Mouse (Mus musculus) liver, embryonic 12.5 days (tissue): ENCODE results near the gene Sar1a. TPM values are rescaled to one million over a fixed set of nuclear protein-coding genes. Genes with fewer than 3 reads are reported as not detected.

ENCODE experiments used
- ATAC-seq: fragments of 200-750 bp; cut with Nextera tagmentation; 2 replicates; pipeline ENCODE4 v1.8.0; 2017; ENCODE audit warnings: moderate number of reproducible peaks, mild to moderate bottlenecking, moderate library complexity
- H3K27ac ChIP-seq: fragments of 300-500 bp; sonication (generic); 2 replicates; pipeline ENCODE4 v1.5.1; 2016; ENCODE audit warnings: mild to moderate bottlenecking
- H3K27me3 ChIP-seq: fragments of 300-500 bp; sonication (generic); replicated peaks from 2 replicates; pipeline ENCODE4 v1.6.1; 2016; ENCODE audit warnings: mild to moderate bottlenecking, moderate library complexity
- H3K36me3 ChIP-seq: fragments of 300-500 bp; sonication (generic); 2 replicates; pipeline ENCODE4 v1.6.1; 2016; ENCODE audit warnings: mild to moderate bottlenecking, moderate library complexity
- H3K4me1 ChIP-seq: fragments of 300-500 bp; sonication (generic); 2 replicates; pipeline ENCODE4 v1.6.1; 2016
- H3K4me2 ChIP-seq: fragments of 300-500 bp; sonication (generic); 2 replicates; pipeline ENCODE4 v1.6.1; 2016; ENCODE audit warnings: mild to moderate bottlenecking, moderate library complexity
- H3K4me3 ChIP-seq: fragments of 300-500 bp; sonication (generic); 2 replicates; pipeline ENCODE4 v1.5.1; 2016; ENCODE audit warnings: mild to moderate bottlenecking, moderate library complexity
- H3K9ac ChIP-seq: fragments of 300-500 bp; sonication (generic); 2 replicates; pipeline ENCODE4 v1.6.1; 2016; ENCODE audit warnings: mild to moderate bottlenecking, moderate library complexity
- H3K9me3 ChIP-seq: fragments of 300-500 bp; sonication (generic); replicated peaks from 2 replicates; pipeline ENCODE4 v1.6.1; 2016; ENCODE audit warnings: mild to moderate bottlenecking, moderate library complexity
- WGBS: fragments of 180-500 bp; shearing (Covaris S2); methylation state at CpG from one replicate; pipeline ENCODE4 v1.1.7; 2016; ENCODE audit not compliant: insufficient replicate concordance; 5-methylcytosine and 5-hydroxymethylcytosine counted together
- polyA plus RNA-seq: library from polyadenylated mRNA; unstranded; fragments of >200 nt; fragmentation: Nextera tagmentation; extraction: Ambion mirVana; gene quantifications from 2 replicates; pipeline ENCODE4 v1.2.1, GENCODE M21; 2016

Sar1a gene
- polyA plus RNA-seq, 1 experiment from 2014 or later: 112 TPM

DNA sequence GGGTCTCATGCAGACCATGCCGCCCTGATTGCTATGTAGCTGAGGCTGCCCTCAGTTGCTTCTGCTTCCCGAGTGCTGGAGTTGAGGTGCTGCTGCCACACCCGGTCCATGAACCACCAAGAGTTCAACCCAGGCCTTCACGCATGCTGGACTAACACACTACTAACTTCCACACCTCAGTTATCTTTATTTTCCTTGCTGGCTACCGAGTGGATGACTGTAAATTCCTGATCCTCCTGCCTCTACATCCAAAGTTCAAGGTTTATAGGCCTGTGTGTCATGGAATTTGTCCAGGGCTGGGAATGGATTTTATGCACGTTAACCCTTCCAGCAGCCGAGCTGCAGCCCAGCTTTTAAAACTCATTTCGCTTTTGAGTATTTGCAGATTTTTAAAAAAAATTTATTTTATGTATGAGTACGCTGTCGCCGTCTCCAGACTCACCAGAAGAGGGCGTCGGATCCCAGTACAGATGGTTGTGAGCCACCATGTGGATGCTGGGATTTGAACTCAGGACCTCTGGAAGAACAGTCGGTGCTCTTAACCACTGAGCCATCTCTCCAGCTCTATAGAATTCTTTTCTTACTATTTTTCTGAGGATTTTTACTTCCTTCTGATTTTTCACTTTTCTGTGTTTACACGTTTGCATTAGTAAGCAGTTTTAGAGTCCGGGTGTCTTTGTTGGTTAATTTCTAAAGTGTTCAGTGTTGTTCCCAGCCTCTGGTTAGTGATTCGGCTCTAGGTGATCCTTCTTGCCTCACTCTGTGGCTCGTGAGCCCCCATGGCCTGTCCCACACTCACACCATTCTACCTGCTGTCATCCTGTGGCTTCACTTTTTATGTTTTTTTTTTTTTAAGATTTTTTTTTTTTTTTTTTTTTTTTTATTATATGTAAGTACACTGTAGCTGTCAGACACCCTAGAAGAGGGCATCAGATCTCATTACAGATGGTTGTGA lies 22.9 kb upstream of the Sar1a start:
- Histone ChIP-seq H3K4me2 (no peak overlapping the region), H3K4me3 (no peak overlapping the region), H3K27ac (no peak overlapping the region), H3K36me3 (peaks cover 77% of the 10 kb centered on the region), H3K9me3 (no peaks in the 10 kb centered on the region), H3K4me1 (no peaks in the 10 kb centered on the region), H3K27me3 (no peaks in the 10 kb centered on the region), H3K9ac (no peak overlapping the region)
- WGBS: 80% methylated on average over 18 of the region's 18 CpGs
- ATAC-seq: no peak

DNA sequence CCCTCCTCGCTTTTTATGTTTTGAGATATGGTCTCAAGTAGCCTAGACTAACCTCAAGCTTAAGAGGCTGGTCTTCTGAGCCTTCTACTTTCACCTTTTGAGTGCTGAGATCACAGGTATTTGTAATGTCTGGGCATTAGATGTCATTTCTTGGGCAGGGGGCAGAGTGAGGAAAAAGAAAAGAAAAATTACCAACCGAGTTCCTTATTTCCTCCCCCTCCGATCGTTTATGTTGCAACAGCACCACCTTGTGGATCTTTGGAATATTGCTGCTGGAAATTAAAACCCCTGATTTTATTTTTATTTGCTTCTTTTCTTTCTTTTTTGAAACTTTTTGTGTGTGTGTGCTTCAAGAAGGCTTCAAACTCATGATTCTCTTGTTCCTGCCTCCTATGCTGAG lies 22.1 kb upstream of the Sar1a start:
- no peak for ATAC-seq
- H3K36me3 ChIP-seq: peaks cover 79% of the 10 kb centered on the region
- no peaks in the 10 kb centered on the region for H3K27me3 ChIP-seq
- no peaks in the 10 kb centered on the region for H3K4me1 ChIP-seq
- H3K9ac ChIP-seq: no peak overlapping the region
- WGBS: 30% methylated on average over 4 of the region's 4 CpGs
- H3K9me3 ChIP-seq: no peaks in the 10 kb centered on the region
- no peak overlapping the region for H3K4me3 ChIP-seq
- H3K4me2 ChIP-seq: no peak overlapping the region
- no peak overlapping the region for H3K27ac ChIP-seq

DNA sequence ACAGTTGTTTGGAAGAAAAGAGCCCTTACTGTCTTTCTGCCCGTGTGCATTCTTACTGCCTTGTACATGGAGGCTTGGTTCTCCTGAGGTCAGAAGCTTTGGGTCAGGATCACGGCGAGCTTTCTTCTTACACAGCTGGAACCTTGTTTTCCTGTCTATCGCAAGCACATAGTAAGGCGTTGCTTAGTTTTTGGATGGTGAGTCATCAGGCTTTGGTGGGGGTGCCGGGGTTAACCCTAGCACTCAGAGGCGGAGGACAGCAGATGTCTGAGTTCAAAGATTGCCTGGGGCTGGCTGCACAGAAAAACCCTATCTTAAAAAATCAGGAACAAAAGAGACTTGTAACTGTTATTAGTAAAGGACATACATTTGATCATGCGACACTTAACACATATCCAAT lies 18.2 kb upstream of the Sar1a start:
- Histone ChIP-seq H3K36me3 (peaks cover 79% of the 10 kb centered on the region), H3K4me3 (no peak overlapping the region), H3K27me3 (no peaks in the 10 kb centered on the region), H3K9me3 (no peaks in the 10 kb centered on the region), H3K4me2 (no peak overlapping the region), H3K4me1 (no peaks in the 10 kb centered on the region), H3K9ac (no peak overlapping the region), H3K27ac (no peak overlapping the region)
- ATAC-seq: no peak
- WGBS: 80% methylated on average over 8 of the region's 8 CpGs

DNA sequence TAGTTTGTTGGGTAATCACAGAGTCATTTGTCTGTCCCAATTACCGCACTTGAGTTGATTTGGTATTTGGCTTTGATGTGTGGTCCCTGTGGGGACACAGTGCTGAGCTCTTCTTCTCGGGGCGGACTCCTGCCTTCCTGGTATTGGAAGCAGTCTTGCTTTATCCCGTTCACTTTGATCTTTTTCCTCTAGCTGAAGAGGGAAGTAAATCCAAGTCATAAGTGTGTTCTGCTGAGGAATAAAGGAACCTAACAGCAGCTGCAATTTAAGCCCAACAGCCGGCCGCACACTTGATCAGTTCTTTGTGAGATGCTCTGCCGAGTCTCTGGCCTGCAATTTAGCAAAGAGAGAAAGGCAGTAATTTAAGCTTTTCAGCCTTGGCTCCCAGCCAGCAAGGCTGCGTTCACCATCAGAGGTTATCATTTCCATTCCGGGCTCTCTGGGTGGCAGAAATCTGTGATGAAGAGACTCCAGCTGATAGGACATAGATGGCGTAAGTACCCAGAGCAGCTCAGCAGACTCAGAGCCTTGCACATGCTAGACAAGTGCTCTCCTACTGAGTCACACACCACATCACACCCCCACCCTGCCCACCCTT lies 17.6 kb upstream of the Sar1a start:
- WGBS: 81% methylated on average over 10 of the region's 10 CpGs
- Histone ChIP-seq H3K27me3 (no peaks in the 10 kb centered on the region), H3K4me1 (no peaks in the 10 kb centered on the region), H3K9me3 (no peaks in the 10 kb centered on the region), H3K36me3 (peaks cover 78% of the 10 kb centered on the region), H3K27ac (no peak overlapping the region), H3K4me3 (no peak overlapping the region), H3K4me2 (no peak overlapping the region), H3K9ac (no peak overlapping the region)
- ATAC-seq: no peak

DNA sequence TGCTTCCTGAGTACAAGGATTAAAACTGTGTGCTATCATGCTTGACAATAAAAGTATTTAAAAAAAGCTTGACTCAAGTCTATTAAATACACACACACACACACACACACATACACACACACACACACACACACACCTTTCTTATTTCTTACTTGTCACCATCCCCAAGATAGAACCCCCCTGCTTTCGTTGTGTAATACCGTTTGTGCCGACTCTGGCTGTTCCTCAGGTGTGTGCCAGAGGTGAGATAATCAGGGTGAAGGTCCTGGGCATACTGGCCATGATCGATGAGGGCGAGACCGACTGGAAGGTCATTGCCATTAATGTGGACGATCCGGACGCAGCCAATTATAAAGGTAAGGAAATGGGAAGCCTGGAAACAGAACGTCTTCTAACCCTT lies 15.0 kb upstream of the Sar1a start:
- no peak overlapping the region for H3K4me3 ChIP-seq
- H3K27me3 ChIP-seq: no peaks in the 10 kb centered on the region
- no peak for ATAC-seq
- H3K4me1 ChIP-seq: peaks cover 7% of the 10 kb centered on the region
- no peak overlapping the region for H3K4me2 ChIP-seq
- H3K27ac ChIP-seq: no peak overlapping the region
- WGBS: 87% methylated on average over 10 of the region's 10 CpGs
- H3K9ac ChIP-seq: no peak overlapping the region
- H3K9me3 ChIP-seq: no peaks in the 10 kb centered on the region
- peaks cover 93% of the 10 kb centered on the region for H3K36me3 ChIP-seq

DNA sequence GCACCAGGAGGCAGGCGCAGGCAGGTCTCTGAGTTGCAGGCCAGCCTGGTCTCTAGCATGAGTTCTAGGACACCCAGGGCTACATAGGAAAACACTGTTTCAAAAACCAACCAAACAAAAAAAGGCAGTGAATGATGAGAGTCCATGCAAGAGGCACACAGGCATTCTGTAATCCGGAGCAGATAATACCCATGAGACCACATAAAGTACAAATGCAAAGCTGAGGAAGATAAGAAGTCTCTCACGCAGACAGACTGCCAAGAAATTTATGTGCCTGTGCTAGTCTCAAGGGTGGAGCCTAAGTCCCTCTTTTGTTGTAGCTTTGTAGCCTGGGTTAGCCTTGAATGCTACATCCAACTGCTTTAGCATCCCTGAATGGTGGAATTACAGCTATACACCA lies 14.4 kb upstream of the Sar1a start:
- no peak overlapping the region for H3K4me2 ChIP-seq
- no peak overlapping the region for H3K27ac ChIP-seq
- H3K27me3 ChIP-seq: no peaks in the 10 kb centered on the region
- H3K9ac ChIP-seq: no peak overlapping the region
- H3K36me3 ChIP-seq: peaks cover 94% of the 10 kb centered on the region
- no peak for ATAC-seq
- H3K9me3 ChIP-seq: no peaks in the 10 kb centered on the region
- 69% methylated on average over 3 of the region's 3 CpGs for WGBS
- H3K4me3 ChIP-seq: no peak overlapping the region
- peaks cover 13% of the 10 kb centered on the region for H3K4me1 ChIP-seq

DNA sequence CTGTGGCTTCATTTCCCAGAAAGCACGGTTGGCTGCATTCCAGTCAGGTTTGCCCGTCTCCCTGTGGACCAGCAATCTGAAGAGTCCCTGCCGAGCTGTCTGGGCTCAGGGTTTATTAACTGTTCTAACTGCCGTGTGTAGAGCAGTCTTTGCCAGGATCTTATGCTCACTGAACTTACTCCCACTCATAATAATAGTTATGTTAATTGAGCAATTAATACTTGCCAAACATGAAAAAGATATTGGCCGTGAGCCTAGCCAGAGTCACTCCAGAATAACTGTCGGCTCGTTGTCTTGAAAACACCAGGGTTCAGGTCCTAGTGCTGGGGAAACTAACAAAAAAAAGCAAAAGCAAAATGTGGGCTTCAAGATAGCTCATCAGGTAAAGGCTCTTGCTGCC lies 10.8 kb upstream of the Sar1a start:
- no peaks in the 10 kb centered on the region for H3K9me3 ChIP-seq
- no peak for ATAC-seq
- no peak overlapping the region for H3K4me3 ChIP-seq
- H3K27ac ChIP-seq: no peak overlapping the region
- H3K4me2 ChIP-seq: no peak overlapping the region
- peaks cover 13% of the 10 kb centered on the region for H3K4me1 ChIP-seq
- no peaks in the 10 kb centered on the region for H3K27me3 ChIP-seq
- 90% methylated on average over 7 of the region's 7 CpGs for WGBS
- H3K36me3 ChIP-seq: peaks cover 91% of the 10 kb centered on the region
- H3K9ac ChIP-seq: no peak overlapping the region

DNA sequence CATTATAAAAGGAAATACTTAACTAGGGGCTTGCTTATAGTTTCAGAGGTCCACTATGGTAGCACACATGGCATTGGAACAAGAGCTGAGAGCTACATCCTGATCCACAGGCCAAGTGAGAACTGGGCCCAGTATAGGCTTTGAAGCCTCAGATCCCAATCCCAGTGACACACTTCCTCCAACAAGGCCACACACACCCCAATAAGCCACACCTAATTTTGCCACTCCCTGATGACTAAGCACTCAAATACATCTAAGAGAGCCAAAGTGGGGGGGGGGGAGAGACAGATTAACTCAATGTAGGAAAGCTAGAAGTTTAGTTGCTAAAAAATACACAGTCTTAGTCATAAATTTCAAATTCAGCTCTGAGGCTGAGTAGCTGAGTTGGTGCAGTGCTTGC lies 10.2 kb upstream of the Sar1a start:
- no peaks in the 10 kb centered on the region for H3K27me3 ChIP-seq
- H3K4me1 ChIP-seq: peaks cover 14% of the 10 kb centered on the region
- peak overlapping the region; percentile 21; the same call in 1 of the 2 replicates for H3K4me2 ChIP-seq
- no peaks in the 10 kb centered on the region for H3K9me3 ChIP-seq
- peak; percentile 79 for ATAC-seq
- peaks cover 91% of the 10 kb centered on the region for H3K36me3 ChIP-seq
- no peak overlapping the region for H3K4me3 ChIP-seq
- H3K27ac ChIP-seq: peak overlapping the region; percentile 39; the same call in 1 of the 2 replicates
- no peak overlapping the region for H3K9ac ChIP-seq

DNA sequence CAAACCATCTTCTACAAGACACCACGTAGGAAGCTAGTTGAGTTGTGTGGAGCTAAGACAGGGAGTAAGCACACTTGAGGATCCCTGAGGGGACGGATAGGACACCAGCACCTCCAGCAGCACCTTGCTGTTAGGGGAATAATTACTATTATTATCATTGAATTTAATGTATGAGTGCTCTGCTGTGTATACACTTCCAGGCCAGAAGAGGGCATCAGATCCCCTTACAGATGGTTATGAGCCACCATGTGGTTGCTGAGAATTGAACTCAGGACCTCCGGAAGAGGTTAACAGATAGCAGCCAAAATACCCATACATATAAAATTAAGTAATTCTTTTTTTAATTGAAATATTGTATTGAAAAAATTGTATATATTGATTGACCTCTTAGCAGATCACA lies 9.3 kb upstream of the Sar1a start:
- Histone ChIP-seq H3K9ac (no peak overlapping the region), H3K36me3 (peaks cover 89% of the 10 kb centered on the region), H3K27ac (no peak overlapping the region), H3K4me2 (no peak overlapping the region), H3K4me3 (no peak overlapping the region), H3K27me3 (no peaks in the 10 kb centered on the region), H3K4me1 (peaks cover 22% of the 10 kb centered on the region), H3K9me3 (no peaks in the 10 kb centered on the region)
- ATAC-seq: no peak
- WGBS: 86% methylated on average over 3 of the region's 3 CpGs

DNA sequence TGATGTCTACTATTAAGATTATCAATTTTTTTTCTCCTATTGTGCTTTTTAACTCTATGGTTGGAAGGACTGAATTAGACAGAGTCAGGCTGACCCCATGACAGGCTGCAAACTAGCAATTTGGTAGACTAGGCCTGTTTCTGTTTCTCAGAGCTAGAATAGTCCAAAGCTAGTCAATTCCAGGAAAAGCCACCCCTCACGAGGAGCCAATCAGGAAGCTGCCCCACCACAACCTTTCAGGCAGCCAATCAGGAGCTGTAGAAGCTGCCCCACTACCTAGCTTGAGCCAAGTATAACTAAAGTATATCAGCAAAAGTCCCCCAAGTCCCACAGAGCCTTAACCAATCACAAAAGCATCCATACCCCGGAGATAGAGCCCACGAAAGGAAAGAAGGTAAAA lies 4.2 kb upstream of the Sar1a start:
- Histone ChIP-seq H3K9ac (0 out of 2 replicates have a peak overlapping the region, but pooled peaks have one; percentile 3), H3K27ac (peak overlapping the region; percentile 47; the same call in 1 of the 2 replicates)

DNA sequence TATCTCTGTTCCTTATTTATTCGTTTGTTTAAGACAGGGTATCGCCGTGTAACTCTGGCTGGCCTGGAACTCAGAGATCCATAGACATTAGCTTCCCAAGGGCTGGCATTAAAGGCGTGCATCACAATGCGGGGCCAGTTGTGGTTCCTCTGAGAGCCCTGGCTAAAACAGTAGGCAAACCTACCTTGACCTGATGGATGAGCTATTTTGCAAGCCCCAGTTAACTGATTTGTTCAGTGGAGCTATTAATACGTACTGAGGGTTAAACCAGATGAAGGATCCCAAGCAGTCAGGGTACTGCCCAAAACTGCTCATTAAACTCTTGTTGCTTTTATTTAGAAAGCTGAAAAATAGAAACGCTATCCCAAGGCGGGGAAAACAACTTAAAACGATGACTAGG lies 554 bp upstream of the Sar1a start:
- Histone ChIP-seq H3K4me3 (peak overlapping the region; percentile 100), H3K27ac (peak overlapping the region; percentile 87), H3K4me2 (peak overlapping the region; percentile 83), H3K4me1 (peaks cover 44% of the 10 kb centered on the region), H3K36me3 (peaks cover 24% of the 10 kb centered on the region), H3K27me3 (no peaks in the 10 kb centered on the region), H3K9me3 (no peaks in the 10 kb centered on the region), H3K9ac (peak overlapping the region; percentile 95)
- ATAC-seq: 0 out of 2 replicates have a peak, but pooled peaks have one; percentile 2
- WGBS: 46% methylated on average over 9 of the region's 9 CpGs

More for the DNA sequence above, 4.2 kb upstream of the Sar1a start:
- no peaks in the 10 kb centered on the region for H3K27me3 ChIP-seq
- no peaks in the 10 kb centered on the region for H3K9me3 ChIP-seq
- H3K4me1 ChIP-seq: peaks cover 29% of the 10 kb centered on the region
- peak overlapping the region; percentile 12; the same call in 1 of the 2 replicates for H3K4me2 ChIP-seq
- peaks cover 41% of the 10 kb centered on the region for H3K36me3 ChIP-seq
- WGBS: 35% methylated on average over 3 of the region's 3 CpGs
- ATAC-seq: peak; percentile 30
- H3K4me3 ChIP-seq: no peak overlapping the region

DNA sequence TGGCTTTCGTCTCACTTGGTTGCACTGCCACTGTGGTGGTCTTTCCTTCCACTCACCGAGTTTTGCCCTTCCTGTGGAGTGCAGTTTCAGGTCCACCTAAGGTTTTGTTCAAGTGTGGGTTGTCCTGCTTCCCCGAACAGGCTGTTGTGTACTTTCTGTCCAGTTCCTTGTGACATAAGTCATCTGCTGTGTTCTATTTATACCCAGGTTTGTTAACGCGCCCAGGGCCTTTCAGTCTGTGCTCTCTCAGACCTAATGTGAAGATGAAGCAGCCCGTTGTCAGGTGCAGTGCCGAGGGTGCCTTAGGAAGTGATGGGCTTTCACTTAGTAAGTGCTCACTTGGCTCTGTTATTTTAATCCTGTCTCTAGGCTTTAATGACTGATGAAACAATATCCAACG lies 9.3 kb downstream of the Sar1a start:
- no peak overlapping the region for H3K9ac ChIP-seq
- no peaks in the 10 kb centered on the region for H3K27me3 ChIP-seq
- H3K36me3 ChIP-seq: peaks cover 95% of the 10 kb centered on the region
- H3K4me3 ChIP-seq: no peak overlapping the region
- WGBS: 82% methylated on average over 8 of the region's 8 CpGs
- ATAC-seq: no peak
- H3K27ac ChIP-seq: no peak overlapping the region
- H3K4me2 ChIP-seq: no peak overlapping the region
- no peaks in the 10 kb centered on the region for H3K9me3 ChIP-seq
- no peaks in the 10 kb centered on the region for H3K4me1 ChIP-seq
